10 mouse cellular contexts compared by ENCODE assay signal in genomic region chrX:166727823-166728621, GRCm38 (mm10).
DNase-seq lines count a peak whose midpoint lies in the region; ATAC-seq lines count a peak whose summit lies in the region.
"Had no signal": no experiment of that assay in that cellular context is flagged by ENCODE, and none has a peak within 500 bp of the region (broad histone marks: within the 10 kb centered on the region; RNA-seq: fewer than 3 reads in every experiment).

No protein-coding gene starts in this region.

- no peak overlapping the region for H3K4me2 ChIP-seq in forebrain, embryonic 15.5 days (replicated peaks)
- no peak overlapping the region for H3K4me2 ChIP-seq in midbrain, embryonic 13.5 days (replicated peaks)

- no peaks in the 10 kb centered on the region; the same call in 1 of the 2 replicates for H3K27me3 ChIP-seq in heart, embryonic 10.5 days (ENCODE audit: insufficient read depth, poor library complexity, severe bottlenecking)
- no peaks in the 10 kb centered on the region for H3K27me3 ChIP-seq in forebrain, embryonic 15.5 days
- peaks cover 56% of the 10 kb centered on the region; the same call in 1 of the 2 replicates for H3K27me3 ChIP-seq in midbrain, embryonic 13.5 days

- DNase-seq in heart, postnatal 14 days, result peak; percentile 1 to 10
- no peak for DNase-seq in heart, embryonic 10.5 days (ENCODE audit: low spot score)
- peak; percentile 2 for DNase-seq in cerebellum, adult 8-10 months
- no peak for DNase-seq in spleen, adult 12 weeks (ENCODE audit: low spot score)
- no peak for DNase-seq in gastrocnemius, postnatal 36 days
- DNase-seq: lung, postnatal 4 days had no signal

- H3K4me1 ChIP-seq in heart, embryonic 10.5 days, result no peaks in the 10 kb centered on the region
- no peaks in the 10 kb centered on the region for H3K4me1 ChIP-seq in forebrain, embryonic 15.5 days
- 0 out of 2 replicates have a peak, but pooled peaks cover 5% of the 10 kb centered on the region for H3K4me1 ChIP-seq in midbrain, embryonic 13.5 days (replicated peaks)

- no peak overlapping the region for H3K4me3 ChIP-seq in heart, embryonic 10.5 days
- H3K4me3 ChIP-seq in forebrain, embryonic 15.5 days, result no peak overlapping the region
- no peak overlapping the region for H3K4me3 ChIP-seq in midbrain, embryonic 13.5 days (replicated peaks)

- 45% methylated on average over 7 of the region's 7 CpGs for WGBS in heart, embryonic 10.5 days
- WGBS in forebrain, embryonic 15.5 days, result 31% methylated on average over 7 of the region's 7 CpGs
- 28% methylated on average over 7 of the region's 7 CpGs for WGBS in midbrain, embryonic 13.5 days

- peak; percentile 85 for ATAC-seq in forebrain, embryonic 15.5 days (replicated peaks)
- peak; percentile 95 for ATAC-seq in midbrain, embryonic 13.5 days
- no peak for ATAC-seq in activated CD4-positive, CD25-positive, alpha-beta regulatory T cell, adult 4 months

- no peak overlapping the region for H3K27ac ChIP-seq in heart, embryonic 10.5 days
- H3K27ac ChIP-seq in forebrain, embryonic 15.5 days (replicated peaks), result no peak overlapping the region
- 0 out of 2 replicates have a peak overlapping the region, but pooled peaks have one; percentile 35 for H3K27ac ChIP-seq in midbrain, embryonic 13.5 days
- H3K27ac ChIP-seq: stomach, postnatal 0 days had no signal

- no peaks in the 10 kb centered on the region for H3K9me3 ChIP-seq in heart, embryonic 10.5 days
- no peaks in the 10 kb centered on the region for H3K9me3 ChIP-seq in forebrain, embryonic 15.5 days
- H3K9me3 ChIP-seq in midbrain, embryonic 13.5 days, result no peaks in the 10 kb centered on the region

- intact Hi-C loops in heart, postnatal 14 days (cut with DNase I), result loop anchor here (10.0 kb wide), 1 partner anchor 63 kb away; no protein-coding TSS in a partner anchor
- intact Hi-C loops in gastrocnemius, postnatal 36 days (cut with DNase I), result no loop called here

- H3K36me3 ChIP-seq in heart, embryonic 10.5 days, result no peaks in the 10 kb centered on the region
- H3K36me3 ChIP-seq in forebrain, embryonic 15.5 days, result no peaks in the 10 kb centered on the region
- no peaks in the 10 kb centered on the region for H3K36me3 ChIP-seq in midbrain, embryonic 13.5 days

- H3K9ac ChIP-seq in forebrain, embryonic 15.5 days (replicated peaks), result no peak overlapping the region
- H3K9ac ChIP-seq in midbrain, embryonic 13.5 days (replicated peaks), result no peak overlapping the region

Comparison
In these comparisons a context has a peak if more than half of its experiments do, and no peak if none do; other contexts are left out.
1. DNase-seq: peak in heart, postnatal 14 days (2 of 2) and cerebellum, adult 8-10 months (single experiment); none in heart, embryonic 10.5 days (single experiment), spleen, adult 12 weeks (single experiment) and gastrocnemius, postnatal 36 days (0 of 2).